Mouse (Mus musculus): ENCODE measurements around the gene Gpr75. TPM values are rescaled to one million over a fixed set of nuclear protein-coding genes. Genes with fewer than 3 reads are reported as not detected.
A peak's percentile ranks its signal among the peaks of the same experiment; 100 is the strongest.

The Gpr75 gene
- 10 to 100 TPM; 12.4 to 14.5 TPM for total RNA-seq (2021)
- long read RNA-seq, transcript Gpr75-201 (2 exons, 2,926 nt), result major isoform, 14 of 16 reads
- long read RNA-seq, partial matches to known transcripts, result 0 of 16 reads
- long read RNA-seq, other reads (novel, unspliced or antisense), result 2 of 16 reads

DNA sequence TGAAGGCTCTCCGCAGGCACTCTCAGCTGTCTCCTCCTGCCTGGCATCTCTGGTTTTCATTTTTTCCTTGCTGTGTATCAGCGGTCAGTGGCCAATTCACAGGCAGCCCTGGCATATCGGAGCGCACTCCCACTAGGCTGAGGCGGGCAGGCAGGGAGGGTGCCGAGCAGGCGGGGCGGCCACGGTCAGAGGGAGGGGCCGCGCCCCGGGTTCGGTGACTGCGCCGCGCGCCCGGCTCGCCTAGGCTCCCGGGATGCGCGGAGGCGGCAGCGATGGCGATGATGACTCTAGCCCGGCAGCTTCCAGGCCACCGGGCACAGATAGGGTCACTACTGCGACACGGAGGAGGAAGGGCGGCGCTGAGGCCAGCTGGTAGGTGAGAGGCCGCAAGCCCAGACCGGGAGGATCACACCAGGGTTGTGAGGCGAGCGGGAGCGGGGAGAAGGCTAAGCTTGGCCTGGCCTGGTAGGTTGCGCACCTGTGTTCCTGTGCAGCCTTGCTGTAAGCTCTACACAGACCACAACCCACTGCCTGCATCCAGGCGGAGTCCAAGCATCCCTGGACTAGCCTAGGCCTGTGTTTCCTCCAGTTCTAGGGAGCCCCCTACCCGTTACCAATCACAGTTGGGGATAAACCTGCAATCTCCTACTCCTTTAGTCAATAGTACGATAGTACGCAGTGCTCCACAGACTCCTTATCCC is at the start of gene Gpr75, which contains the start of gene Asb3:
Gene Gpr75 (plus strand): TSS at position 188 of the 701 bp plus-strand sequence.
Gene Asb3 (plus strand): TSS at position 246 of the 701 bp plus-strand sequence.
- peak; percentile 60 to 77 for DNase-seq (ENCODE audit: low spot score in 2 of 2)

DNA sequence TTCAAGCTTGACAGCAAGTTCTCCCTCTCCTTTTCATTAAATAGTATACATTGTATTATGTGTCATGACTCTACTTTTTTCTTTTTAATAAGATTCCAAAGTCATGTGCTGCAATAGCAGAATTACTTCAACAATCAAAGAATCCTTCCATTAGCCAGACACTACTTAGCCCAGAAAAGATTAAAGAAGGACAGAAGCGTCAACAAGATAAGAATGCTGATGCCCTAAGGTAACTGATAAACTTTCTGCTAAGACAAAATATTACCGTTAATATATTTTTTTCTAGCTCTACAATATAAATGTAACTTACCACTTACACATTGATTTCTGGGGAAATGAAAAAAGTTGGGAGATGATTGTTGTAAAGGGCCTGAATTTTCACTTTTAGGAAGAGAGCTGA is 46.4 kb upstream of the Gpr75 start:
- no peak for DNase-seq (ENCODE audit: low spot score in 2 of 2)

DNA sequence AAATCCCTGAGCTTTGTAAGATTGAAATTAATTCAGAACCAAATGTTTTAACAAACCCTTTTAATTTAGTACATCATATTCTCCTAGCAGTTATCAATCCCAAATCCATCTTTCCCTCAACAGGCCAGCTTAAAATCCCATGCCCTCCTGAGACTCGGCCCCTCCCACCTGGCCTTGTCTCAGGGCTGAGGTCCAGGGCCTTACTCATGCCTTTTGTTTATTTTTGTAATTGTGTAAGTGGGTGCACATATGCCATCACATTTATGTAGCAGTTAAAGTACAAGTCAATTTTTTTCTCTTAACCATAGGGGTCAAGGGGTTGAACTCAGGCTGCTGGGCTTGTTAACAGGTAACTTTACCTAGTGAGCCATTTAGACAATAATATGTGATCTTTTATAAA is 40.8 kb upstream of the Gpr75 start:
- DNase-seq (ENCODE audit: low spot score in 2 of 2), result no peak

DNA sequence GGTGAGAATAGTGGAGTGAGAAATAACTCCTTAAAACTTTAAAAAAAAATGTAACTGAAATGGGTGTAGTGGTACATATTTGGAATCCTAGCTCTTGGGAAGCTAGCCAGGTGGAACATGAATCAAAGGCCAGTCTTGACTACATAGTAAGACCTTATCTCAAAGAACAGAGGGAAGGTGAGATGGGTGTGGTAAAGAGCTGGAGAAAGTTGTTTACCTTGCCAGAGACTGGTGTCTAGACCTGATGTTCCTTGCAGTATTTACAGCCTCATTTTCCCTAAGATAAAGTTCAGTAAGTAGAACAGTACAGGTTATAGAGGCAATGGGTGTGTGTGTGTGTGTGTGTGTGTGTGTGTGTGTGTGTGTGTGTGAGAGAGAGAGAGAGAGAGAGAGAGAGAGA is 12.7 kb upstream of the Gpr75 start:
- no peak for DNase-seq (ENCODE audit: low spot score in 2 of 2)

DNA sequence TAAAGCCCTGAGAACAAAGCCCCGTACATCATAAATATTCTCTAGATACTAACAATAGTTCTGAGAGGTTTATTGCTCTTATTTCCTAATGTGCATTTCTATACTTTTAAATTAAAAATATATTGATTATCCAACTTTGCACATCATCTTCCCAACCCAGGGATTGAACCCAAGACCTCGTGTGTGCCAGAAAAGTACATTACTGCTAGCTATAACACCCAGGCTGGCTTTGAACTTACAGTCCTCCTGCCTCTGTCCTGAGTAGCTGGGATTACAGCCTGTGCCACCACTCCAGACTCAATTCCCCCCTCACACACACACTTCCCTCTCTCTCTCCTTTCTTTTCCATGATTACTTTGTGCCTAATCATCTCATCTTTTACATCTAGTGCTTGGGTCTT is 3.0 kb downstream of the Gpr75 start:
- DNase-seq (ENCODE audit: low spot score in 2 of 2), result no peak

DNA sequence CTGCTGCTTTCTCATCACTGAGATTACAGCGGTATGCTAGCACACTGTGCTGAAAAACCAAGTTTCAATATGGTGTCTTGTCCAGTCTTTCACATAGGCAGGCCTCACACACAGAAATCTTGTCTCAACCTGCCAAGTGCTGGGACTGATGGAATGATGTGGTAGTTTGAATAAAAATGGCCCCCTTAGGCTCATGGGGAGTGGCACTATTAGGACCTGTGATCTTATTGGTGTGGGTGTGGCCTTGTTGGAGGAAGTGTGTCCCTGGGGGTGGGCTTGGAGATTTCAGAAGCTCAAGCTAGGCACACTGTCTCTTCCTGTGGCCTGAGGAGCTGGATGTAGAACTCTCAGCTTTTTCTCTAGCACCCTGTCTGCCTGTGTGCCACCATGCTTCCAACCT is 11.0 kb downstream of the Gpr75 start:
- no peak for DNase-seq (ENCODE audit: low spot score in 2 of 2)

DNA sequence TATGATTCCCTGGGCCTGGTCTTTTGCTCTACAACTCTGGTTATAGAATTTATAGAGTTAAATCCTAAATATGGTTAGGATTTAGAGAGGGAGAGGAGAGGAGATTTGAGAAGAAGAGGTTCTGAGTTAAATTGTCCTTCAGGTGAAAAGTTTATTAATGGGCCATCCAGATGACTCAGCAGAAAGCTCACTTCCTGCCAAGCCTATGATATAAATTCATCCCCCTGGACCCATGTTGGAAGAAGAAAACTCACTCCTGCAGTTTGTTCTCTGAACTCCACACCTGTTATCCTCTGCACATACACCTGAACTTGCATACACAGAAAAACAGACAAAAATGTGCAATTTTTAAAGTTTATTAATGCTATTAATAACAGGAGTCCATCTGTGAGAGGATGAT is 14.2 kb downstream of the Gpr75 start:
- no peak for DNase-seq (ENCODE audit: low spot score in 2 of 2)

DNA sequence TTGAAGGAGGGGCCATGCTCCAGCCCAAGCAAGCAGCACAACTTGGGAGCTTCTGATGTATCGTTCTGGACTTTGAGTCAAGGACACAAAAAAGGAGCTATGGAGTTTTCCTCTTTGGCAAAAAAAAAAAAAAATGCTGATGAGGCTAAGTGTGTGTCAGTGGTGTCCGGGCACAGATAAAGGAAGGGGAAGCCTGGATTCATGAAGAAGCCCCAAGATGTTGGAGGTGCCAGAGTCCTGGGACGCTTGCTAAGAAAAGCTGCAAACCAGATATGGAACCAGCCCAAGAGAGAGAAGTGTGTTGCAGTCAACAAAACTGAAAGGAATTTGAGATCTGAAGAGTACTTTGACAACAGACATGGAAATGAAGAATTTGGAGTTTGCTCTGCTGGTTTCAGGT is 27.2 kb downstream of the Gpr75 start:
- DNase-seq (ENCODE audit: low spot score in 2 of 2), result no peak

DNA sequence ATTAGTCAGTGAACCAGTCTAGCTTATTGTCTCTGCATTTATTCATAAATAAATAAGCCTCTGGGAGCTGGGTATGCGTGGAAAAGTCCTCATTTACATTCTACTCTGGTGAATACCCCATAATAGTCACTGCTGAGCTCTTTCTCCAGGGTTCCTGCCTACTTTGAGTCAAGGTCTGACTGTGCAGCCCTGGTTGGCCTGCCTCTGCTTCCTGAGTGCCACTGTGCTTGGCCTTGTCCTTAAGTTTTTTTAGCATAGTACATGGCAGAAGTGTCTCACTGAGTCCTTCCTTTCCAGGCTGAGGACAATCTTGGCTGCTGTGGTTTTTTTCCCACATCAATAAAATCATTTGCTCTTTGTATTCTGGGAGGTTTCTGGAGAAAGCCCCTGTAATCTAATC is 35.5 kb downstream of the Gpr75 start:
- no peak for DNase-seq (ENCODE audit: low spot score in 2 of 2)

DNA sequence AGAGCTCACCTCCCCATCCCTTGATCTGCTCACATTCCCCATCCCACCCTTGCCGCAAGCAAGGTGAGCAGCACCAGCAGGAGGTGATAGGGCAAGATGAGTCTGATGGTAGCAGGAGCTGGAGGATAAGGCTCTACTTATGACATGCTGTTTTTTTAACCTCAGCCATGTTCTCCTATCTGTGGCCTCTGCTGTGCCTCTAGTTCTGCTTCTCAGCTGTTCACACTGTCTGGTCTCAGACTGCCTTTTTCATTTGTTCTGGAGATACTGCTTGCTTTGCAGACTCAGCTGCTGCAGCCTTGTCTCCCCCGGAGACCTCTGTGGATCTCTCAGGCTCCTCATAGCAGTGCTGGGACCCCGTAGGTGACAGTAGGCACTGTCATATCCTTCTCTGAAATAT is 38.1 kb downstream of the Gpr75 start:
- no peak for DNase-seq (ENCODE audit: low spot score in 2 of 2)

DNA sequence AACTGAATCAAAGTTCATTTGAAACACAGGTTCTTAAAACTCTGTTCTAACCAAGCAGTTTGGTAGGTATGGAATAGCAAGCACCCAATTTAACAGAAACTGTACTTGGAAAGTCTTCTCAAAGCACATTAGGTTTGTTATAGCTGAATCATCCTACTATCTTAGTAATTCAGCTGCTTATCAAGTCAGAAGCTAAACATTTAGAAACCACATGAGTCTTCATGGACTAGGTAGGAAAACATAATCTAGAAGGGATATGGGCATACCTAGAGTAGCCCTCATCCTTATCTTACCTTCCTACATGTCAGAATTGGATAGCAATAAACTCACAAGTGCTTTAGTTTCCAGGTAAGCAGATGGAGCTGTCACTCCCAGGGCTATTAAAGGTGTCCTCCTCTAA is 42.9 kb downstream of the Gpr75 start:
- no peak for DNase-seq (ENCODE audit: low spot score in 2 of 2)

DNA sequence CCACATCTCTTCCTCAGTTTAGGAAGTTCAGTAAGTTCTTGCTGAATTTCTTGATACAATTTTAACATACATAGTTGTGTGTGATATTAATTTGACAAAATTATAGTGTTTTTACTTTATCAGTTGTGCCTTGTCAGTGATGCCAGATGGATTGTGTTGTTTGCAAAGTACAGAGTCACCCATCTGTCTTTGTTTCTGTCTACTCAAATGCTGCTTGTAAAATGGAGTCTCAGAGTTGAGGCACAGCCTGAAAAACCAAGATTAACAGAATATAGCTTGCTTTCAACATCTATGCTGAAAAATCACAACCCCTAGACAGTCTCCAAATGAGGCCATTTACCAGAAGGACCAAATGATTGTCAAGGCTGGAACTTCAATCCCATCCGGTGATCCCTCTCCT is 43.3 kb downstream of the Gpr75 start:
- DNase-seq (ENCODE audit: low spot score in 2 of 2), result peak; percentile 10 to 63

Other genes starting within 250 kb of the Gpr75 start
- gene Acyp2, start 235.8 kb upstream of the Gpr75 start, total RNA-seq (2021), result 10 to 100 TPM; 20.9 to 23.6 TPM
- gene Psme4, start 113.6 kb upstream of the Gpr75 start, total RNA-seq (2021), result 10 to 100 TPM; 32.1 to 33.9 TPM
- 10 to 100 TPM; 17.4 to 21.1 TPM for gene Asb3, start 58 bp downstream of the Gpr75 start, total RNA-seq (2021)
- 10 to 100 TPM; 51.0 to 52.3 TPM for gene Erlec1, start 69.0 kb downstream of the Gpr75 start, total RNA-seq (2021)
- gene Chac2, start 101.0 kb downstream of the Gpr75 start, total RNA-seq (2021), result 10 to 100 TPM; 12.8 to 15.4 TPM